Mouse (Mus musculus): Measurements from ENCODE around the gene Ubxn6. TPM values are rescaled to one million over a fixed set of nuclear protein-coding genes. Genes with fewer than 3 reads are reported as not detected.

The Ubxn6 gene
- total RNA-seq, 4 experiments from 2014 or later = 66.1 to 85.8 (median 74.4) TPM

- no peak for DNase-seq (ENCODE audit: low spot score in 2 of 2)
Observed at GRCm38 (mm10) chr17:56024931-56025330, 49.9 kb downstream of the Ubxn6 start.

DNA sequence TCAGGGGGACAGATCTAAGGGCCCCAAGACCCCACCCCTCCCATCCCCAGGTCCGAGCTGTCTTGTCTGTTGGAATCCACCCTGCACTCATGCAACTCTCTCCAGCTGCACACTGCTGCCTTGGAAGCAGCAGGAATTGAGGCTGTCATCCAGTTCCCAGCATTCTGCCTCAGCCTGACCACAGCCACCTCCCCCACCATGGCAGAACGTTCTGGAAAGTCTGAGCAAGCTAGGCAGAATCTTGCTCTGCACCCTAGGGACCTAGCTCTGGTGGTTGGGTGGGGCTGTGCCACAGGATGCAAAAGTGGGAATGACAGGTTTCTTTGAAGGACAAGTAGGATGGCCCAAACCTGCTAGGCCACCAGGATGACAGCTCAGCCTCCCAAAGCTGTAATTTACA lies 50.4 kb downstream of the Ubxn6 start:
- peak in 1 of 2 experiments; percentile 3 for DNase-seq (ENCODE audit: low spot score in 2 of 2)

- peak in 1 of 2 experiments; percentile 5 for DNase-seq (ENCODE audit: low spot score in 2 of 2)
Observed at GRCm38 (mm10) chr17:56023386-56023785, 51.4 kb downstream of the Ubxn6 start.

GRCm38 (mm10) chr17:56022989-56023290 lies 51.9 kb downstream of the Ubxn6 start:
- no peak for DNase-seq (ENCODE audit: low spot score in 2 of 2)

DNA sequence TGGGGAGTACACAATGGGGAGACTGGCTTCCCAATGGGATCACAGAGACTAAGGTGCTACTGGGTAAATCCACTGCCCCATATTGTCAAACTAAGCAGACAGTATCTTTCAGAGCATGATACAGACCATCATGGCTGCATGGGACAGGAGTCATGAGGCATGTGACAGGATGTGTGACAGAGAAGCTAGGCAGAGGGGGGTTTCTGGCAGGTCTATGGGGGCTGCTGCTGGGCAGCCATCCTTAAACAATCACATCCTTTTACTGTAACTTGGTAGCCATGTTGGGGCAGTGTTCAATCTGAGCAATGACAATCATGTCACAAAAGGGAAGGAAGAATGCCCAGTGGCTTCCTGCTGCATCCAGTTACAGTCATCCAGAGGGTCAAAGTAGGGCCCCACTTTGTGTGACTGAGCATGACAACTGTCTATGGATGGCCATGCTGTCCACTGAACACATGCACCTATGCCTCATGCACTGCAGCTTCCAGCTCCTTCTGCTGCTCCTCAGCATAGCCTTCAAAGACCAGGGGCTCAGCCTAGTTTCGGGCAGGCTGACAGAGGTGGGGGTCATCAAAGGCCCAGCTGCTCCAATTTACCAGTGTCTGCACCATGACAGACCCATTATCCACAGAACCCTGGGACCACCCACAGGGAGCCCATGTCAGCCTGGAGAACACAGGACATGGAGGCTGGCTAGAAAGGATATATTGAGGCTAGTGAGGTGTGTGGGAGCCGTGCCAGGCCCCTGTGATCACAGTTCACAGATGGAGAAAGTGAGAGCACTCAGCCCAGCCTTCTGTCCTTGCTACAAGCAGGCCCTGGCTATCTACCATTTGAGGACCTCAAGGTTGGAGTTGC lies 52.5 kb downstream of the Ubxn6 start:
- peak in 1 of 2 experiments; percentile 7 for DNase-seq (ENCODE audit: low spot score in 2 of 2)

GRCm38 (mm10) chr17:56021161-56021910 lies 53.5 kb downstream of the Ubxn6 start:
- no peak for DNase-seq (ENCODE audit: low spot score in 2 of 2)

DNA sequence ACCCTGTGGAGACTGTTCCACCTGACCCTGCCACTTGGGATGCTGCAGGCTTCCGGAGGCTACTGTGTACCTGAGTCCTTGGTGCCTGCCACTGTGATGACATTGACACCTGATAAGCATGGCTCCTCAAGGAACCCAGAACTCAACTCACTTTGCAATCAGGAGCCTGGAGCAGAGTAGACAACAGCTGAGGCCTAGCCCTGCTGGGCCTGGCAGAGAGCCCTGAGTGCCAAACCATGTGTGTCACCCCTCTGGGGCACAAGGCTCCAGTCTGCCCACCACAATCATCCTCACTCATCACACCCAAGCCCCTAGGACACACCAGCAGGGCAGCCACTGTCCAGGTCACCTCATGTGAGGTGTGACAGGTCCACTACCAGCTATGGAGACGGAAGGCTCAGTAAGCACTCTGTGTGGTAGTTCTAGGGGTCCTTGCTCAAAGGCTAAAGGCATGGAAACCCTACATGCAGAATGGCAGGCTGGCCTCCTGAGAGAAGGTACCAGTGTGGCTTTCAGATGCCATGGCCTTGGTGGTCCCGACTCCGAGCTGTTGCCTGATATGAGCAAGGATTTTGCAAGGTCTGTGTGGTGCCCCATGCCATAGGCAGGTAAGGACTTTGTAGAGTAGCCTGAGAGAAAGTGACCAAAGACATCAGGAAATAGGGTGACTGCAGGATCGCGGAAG lies 54.3 kb downstream of the Ubxn6 start:
- DNase-seq (ENCODE audit: low spot score in 2 of 2) = no peak

DNA sequence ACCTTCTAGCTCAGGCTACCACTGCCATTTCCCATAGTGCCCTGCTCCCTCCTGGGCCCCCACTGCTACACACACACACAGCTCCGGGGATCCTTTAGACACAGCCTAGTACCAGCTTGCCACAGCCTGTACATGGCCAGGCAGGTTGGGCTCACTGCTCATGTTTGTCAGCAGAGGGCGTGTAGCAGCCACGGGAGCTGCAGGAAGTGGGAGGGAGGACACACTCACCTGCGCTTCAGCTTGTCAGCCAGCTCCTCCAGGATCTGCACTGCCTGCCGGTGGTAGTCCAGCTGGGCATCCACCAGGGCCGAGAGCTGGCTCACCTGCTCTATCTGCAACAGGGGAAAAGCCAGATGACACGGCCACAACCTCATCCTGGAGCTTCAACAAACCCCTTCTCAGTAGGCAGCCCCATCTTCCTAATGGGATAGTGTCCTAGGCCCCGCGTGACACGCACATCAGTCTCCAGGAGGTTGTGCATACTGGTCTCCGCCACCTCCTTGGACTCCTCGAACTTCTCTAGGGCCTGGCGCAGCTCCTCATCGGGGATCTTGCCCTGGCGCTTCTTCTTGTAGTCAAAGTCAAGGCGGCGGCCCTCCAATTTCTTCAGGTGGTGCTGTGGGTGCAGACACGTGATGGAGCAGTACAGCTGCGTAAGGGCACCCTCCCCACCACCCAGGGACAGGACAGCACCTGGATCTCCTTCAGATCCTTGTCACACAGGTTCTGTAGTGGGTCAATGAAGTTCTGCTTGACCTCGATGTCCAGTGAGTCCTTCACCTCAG lies 56.3 kb downstream of the Ubxn6 start:
- DNase-seq (ENCODE audit: low spot score in 2 of 2) = peak in 1 of 2 experiments; percentile 5

- DNase-seq (ENCODE audit: low spot score in 2 of 2) = no peak
Observed at GRCm38 (mm10) chr17:56017848-56018247, 57.0 kb downstream of the Ubxn6 start.

Other genes with a start within 250 kb of the Ubxn6 start
- gene Zfp119a, start 196.1 kb downstream of the Ubxn6 start, total RNA-seq (2022) = 1 to 10 TPM; 3.5 to 4.4 (median 4.1) TPM
- gene Zfp959, start 182.9 kb downstream of the Ubxn6 start, total RNA-seq (2022) = 1 to 10 TPM; 2.5 to 3.1 (median 2.9) TPM
- gene Zfp119b, start 125.5 kb downstream of the Ubxn6 start, total RNA-seq (2022) = 1 to 10 TPM; 3.9 to 4.3 (median 3.9) TPM
- gene Ebi3, start 122.4 kb downstream of the Ubxn6 start, total RNA-seq (2022) = not detected
- gene Yju2, start 115.9 kb downstream of the Ubxn6 start, total RNA-seq (2022) = 1 to 10 TPM; 7.0 to 9.1 (median 8.1) TPM
- under 1 TPM in 2 of 4 experiments, not detected in 2; 0.31 TPM for gene Shd, start 104.6 kb downstream of the Ubxn6 start, total RNA-seq (2022)
- not detected for gene Fsd1, start 88.5 kb downstream of the Ubxn6 start, total RNA-seq (2022)
- 1 to 10 TPM; 1.7 to 3.2 (median 2.6) TPM for gene Stap2, start 69.4 kb downstream of the Ubxn6 start, total RNA-seq (2022)
- 10 to 100 TPM; 41.3 to 55.2 (median 42.4) TPM for gene Mpnd, start 69.3 kb downstream of the Ubxn6 start, total RNA-seq (2022)
- 1 to 10 TPM; 5.5 to 8.9 (median 7.6) TPM for gene Sh3gl1, start 38.4 kb downstream of the Ubxn6 start, total RNA-seq (2022)
- 1 to 10 TPM in 1 of 4 experiments, under 1 TPM in 3; 0.47 to 1.6 (median 0.75) TPM for gene Chaf1a, start 34.6 kb downstream of the Ubxn6 start, total RNA-seq (2022)
- 10 to 100 TPM; 23.6 to 26.7 (median 26.0) TPM for gene Hdgfl2, start 4.6 kb upstream of the Ubxn6 start, total RNA-seq (2022)
- gene Plin4, start 34.8 kb upstream of the Ubxn6 start, total RNA-seq (2022) = 100 to 1,000 TPM; 133 to 313 (median 179) TPM
- 10 to 100 TPM; 16.5 to 31.3 (median 22.8) TPM for gene Plin5, start 42.6 kb upstream of the Ubxn6 start, total RNA-seq (2022)
- 10 to 100 TPM; 10.7 to 24.5 (median 13.9) TPM for gene Lrg1, start 47.0 kb upstream of the Ubxn6 start, total RNA-seq (2022)
- 1 to 10 TPM; 1.4 to 2.7 (median 1.9) TPM for gene Sema6b, start 65.3 kb upstream of the Ubxn6 start, total RNA-seq (2022)
- under 1 TPM; 0.12 to 0.54 (median 0.25) TPM for gene Tnfaip8l1, start 87.4 kb upstream of the Ubxn6 start, total RNA-seq (2022)
- 10 to 100 TPM; 14.9 to 16.8 (median 15.3) TPM for gene Mydgf, start 108.9 kb upstream of the Ubxn6 start, total RNA-seq (2022)
- 10 to 100 TPM; 37.9 to 45.7 (median 43.0) TPM for gene Dpp9, start 143.9 kb upstream of the Ubxn6 start, total RNA-seq (2022)
- gene Fem1a, start 181.8 kb upstream of the Ubxn6 start, total RNA-seq (2022) = 100 to 1,000 TPM; 180 to 201 (median 196) TPM
- 1 to 10 TPM; 1.7 to 2.2 (median 2.0) TPM for gene Ticam1, start 201.8 kb upstream of the Ubxn6 start, total RNA-seq (2022)
- 10 to 100 TPM; 22.9 to 44.8 (median 28.7) TPM for gene Plin3, start 217.8 kb upstream of the Ubxn6 start, total RNA-seq (2022)
- not detected for gene Arrdc5, start 225.3 kb upstream of the Ubxn6 start, total RNA-seq (2022)
- under 1 TPM; 0.18 to 0.67 (median 0.44) TPM for gene Uhrf1, start 228.3 kb upstream of the Ubxn6 start, total RNA-seq (2022)

All from gastrocnemius, adult 8-10 months (tissue).